Mouse (Mus musculus) frontal cortex, postnatal 10 days (tissue): ENCODE measurements around the gene Matn3.
A peak's percentile ranks its signal among the peaks of the same experiment; 100 is the strongest.

Source experiments
- DNase-seq, 2 experiments: peaks; one replicate each; pipeline ENCODE4 v3.0.0; 2022; ENCODE audit warnings: low spot score in 2 of 2, mixed read lengths in 1 of 2

Gene Matn3

GRCm38 (mm10) chr12:8947714-8948464 lies at the start of gene Matn3:
Matn3 (plus strand) TSS chr12:8947929.
- peak in 1 of 2 experiments; percentile 39 for DNase-seq

DNA sequence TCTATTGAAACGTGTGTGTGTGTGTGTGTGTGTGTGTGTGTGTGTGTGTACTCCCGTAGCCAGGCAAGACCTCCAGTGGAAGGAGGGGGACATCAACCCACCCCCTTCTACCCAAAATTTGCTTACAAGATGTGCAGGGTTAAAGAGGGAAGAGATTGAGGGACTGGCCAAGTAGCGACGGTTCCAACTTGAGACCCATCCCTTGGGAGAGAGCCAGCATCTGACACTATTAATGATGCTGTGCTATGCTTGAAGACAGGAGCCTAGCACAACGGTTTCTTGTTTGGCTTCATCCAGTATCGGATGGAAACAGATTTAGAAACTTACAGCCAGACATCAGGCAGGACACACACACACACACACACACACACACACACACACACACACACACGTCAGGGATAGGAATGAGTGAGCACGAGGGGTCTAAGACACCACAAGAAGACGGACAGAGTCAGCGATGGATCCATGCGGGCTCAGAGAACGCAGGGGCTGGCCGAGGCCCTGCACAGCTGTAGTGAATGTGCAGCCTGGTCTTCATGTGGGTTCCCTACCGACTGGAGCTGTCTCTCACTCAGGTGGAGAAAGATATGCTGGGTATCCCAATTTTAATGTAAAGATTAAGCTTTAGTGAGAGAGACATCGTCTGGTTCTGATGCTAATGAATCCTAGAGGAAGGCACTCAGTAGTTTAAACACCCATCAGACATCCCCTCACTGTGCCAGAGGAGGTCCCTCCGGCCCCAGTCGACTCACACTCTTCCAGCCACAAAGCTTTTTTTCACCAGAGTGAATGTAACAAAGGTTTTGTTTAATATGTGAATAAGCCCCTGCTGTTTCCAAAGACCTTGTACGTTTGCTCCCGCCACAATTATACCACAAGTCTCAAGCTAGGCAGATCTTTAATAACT lies 48.6 kb upstream of the Matn3 start:
- DNase-seq, result no peak

DNA sequence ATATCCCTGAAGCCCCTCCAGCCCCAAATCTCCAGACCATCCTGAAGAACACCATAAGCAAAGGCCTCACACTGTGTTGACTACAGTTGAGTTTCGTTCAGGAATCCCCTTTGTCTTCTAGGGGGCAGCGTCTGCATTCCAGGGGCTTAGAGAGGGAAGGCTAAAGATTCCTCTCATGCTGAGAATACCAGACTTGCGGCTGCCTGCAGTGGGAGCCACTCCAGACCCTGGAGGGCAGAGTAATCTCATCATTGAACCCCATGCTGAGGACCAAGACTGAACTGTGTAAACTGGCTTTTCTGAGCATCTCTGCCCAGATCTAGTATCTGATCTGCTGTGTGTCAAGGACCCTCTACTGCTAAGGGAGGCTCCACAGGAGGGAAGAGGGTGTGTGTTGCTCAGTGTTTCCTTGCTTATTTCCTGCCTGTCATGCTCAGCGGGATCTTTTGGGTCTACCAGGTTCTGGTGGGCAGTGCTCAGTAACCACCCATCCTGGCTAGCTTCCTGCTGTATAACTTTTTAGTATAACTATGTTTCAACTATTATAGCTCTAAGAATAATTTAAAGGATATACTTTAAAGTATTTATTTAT lies 47.5 kb upstream of the Matn3 start:
- no peak for DNase-seq

GRCm38 (mm10) chr12:8900919-8901663 lies 46.6 kb upstream of the Matn3 start:
- DNase-seq, result no peak

GRCm38 (mm10) chr12:8901934-8902333 lies 45.8 kb upstream of the Matn3 start:
- DNase-seq, result no peak

DNA sequence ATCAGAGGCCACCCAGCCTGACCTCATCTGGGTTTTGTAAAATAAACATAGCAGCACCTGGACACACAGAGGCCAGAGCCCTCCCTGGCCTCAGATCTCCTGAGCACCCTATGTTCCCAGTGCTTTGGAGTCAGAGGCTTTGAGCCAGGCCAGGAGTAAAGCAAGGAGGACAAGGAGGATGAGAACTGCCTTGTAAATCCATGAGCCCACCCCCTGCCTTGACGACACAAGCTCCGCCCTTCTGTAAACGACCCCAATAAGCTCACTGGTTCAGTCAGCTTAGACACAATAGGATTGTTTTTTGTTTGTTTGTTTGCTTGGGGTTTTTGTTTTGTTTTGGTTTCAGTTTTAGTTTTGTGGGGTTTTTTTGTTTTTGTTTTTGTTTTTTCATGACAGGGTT lies 45.2 kb upstream of the Matn3 start:
- no peak for DNase-seq

DNA sequence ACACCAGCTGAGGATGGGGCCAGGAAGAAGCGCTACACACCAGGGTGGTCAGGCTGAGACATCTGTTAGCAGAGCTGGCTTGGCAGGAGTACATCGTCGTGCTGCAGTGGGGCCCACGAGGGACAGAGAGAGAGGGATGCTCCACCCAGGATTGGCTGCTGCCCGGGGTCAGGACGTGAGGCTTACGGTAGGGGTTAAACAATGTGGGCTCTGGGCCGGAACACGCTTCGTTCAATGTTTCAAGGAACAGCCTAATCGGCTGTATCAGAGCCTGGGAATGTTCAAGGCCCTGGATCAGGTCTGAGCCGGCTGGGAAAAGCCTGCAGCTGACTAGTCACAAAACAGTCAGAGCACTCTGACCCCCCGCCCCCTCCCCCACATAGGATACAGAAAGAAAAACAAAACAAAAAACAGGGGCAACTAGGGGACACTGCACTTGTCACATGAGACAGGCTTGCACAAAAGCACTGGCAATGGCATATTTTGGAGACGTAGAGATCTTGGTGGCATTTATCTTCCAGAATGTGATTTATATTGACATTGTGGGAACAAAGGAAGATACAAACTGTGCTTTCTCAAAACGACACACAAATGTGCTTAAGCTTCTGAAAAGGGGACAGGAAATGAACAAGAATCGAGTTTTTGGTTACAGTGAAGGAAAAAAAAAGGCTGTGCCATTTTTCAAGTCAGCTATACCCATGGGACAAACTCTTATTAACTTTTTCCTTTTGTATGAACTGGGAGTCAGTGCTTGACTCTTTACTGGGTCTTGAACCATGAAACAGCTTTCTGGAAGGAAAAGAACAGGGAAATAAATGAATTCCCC lies 34.7 kb upstream of the Matn3 start:
- DNase-seq, result no peak

GRCm38 (mm10) chr12:8913701-8914340 lies 33.9 kb upstream of the Matn3 start:
- no peak for DNase-seq

DNA sequence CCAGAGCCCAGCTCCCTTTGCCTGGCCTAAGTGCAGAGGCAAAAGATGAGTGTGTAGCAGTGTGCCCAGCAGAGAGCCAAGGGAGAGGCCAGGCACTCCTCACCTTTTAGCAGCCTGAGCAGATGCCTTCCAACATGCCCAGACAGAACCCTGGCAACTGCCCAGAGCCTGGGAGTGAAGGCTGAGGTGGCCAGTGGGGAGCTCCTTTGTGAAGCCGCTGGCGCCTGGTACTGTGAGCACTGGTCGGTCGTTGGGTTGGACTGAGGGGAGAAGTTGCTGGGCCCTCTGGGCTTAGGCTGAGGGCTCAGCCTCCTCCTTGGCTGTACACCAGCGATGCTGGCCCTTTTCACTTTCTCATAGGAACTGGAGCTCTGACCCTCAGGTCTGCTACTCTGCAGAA lies 31.4 kb upstream of the Matn3 start:
- peak in 1 of 2 experiments; percentile 42 for DNase-seq

- DNase-seq, result no peak
These were observed 28.5 kb upstream of the Matn3 start for GRCm38 (mm10) chr12:8919231-8919630.

GRCm38 (mm10) chr12:8920996-8921393 lies 26.7 kb upstream of the Matn3 start:
- no peak for DNase-seq

DNA sequence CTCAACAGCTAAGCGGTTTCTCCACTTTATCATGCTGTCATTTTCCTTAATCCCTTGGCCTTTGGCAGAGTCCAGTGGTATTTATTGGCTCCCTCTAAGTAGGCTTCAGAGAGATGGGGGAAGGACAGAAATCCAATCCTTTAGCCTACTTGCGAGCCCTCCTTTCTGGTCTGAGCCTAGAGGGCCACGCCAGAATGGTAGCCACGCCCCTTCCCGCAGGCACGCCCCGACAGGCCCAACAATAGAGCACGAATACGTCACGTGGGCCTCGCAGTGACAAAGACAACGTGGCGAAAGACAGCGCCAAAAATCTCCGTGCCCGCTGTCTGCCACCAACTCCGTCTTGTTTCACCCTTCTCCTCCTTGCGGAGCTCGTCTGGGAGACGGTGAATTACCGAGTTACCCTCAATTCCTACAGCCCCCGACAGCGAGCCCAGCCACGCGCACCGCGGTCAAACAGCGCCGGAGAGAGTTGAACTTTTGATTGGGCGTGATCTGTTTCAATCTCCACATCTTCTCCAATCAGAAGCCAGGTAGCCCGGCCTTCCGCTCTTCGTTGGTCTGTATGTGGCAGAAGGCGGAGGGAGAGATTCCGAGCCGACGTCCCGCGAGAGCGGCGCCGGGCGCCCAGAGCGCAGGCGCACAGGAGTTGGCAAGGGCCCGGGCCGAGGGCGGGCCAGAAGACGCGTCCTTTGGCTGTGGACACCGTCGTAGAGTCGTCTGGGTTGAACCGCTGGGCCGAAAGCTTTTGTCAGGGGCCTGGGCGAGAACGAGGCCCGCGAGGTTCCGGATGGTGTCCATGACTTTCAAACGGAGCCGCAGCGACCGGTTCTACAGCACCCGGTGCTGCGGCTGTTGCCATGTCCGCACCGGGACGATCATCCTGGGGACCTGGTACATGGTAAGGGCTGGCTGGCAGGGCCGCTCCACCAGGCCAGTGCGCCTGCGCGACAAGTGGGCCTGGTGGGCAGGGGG lies 26.0 kb upstream of the Matn3 start, which contains the start of gene Laptm4a:
Laptm4a (plus strand) TSS at position 271 of the 975 bp plus-strand sequence.
- DNase-seq, result peak; percentile 96 to 97

GRCm38 (mm10) chr12:8922369-8923124 lies 25.2 kb upstream of the Matn3 start:
- peak in 1 of 2 experiments; percentile 23 for DNase-seq

DNA sequence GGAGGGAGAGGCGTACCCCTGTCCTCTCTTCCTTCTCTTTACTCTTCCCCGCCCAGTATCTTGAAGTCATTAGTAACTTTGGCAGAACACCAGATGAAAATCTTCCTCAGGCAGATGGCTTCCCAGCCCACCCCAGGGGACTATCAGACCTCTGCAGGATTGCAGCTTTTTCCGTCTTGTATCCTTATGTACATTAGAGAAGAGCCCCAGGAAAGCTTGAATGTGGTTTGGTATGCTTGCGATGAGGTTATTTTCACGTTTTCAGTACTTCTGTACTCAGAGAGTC lies 24.7 kb upstream of the Matn3 start:
- DNase-seq, result peak in 1 of 2 experiments; percentile 25

- DNase-seq, result no peak
These were observed 24.1 kb upstream of the Matn3 start for GRCm38 (mm10) chr12:8923603-8924002.

- DNase-seq, result no peak
These were observed 20.1 kb upstream of the Matn3 start for GRCm38 (mm10) chr12:8927652-8928051.

GRCm38 (mm10) chr12:8928766-8929165 lies 19.0 kb upstream of the Matn3 start:
- DNase-seq, result no peak

DNA sequence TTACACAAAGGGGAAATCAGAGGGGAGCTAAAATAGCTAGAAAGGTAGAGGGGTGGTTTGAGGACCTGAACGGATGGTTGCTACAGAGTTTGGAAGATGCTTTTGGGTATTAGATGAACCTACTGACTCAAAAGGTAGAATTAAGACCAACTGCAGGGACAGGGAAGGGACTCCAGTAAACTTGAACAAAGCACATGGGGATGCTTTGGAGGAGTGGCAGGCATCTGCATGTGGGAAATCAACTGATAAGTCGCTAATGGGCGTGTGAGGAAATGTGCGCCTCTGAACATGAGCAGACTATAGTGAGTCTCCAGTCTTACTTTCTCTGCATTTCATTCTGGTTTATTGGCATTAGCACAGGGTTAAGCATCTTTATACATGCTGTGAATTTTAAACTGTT lies 16.6 kb upstream of the Matn3 start:
- DNase-seq, result no peak
